Mouse (Mus musculus): ENCODE data around the gene Ndrg4. TPM values are rescaled to one million over a fixed set of nuclear protein-coding genes. Genes with fewer than 3 reads are reported as not detected.

Gene Ndrg4
- 0.18 and 0.61 TPM in 2 replicates for polyA plus RNA-seq (2012; ENCODE audit: low replicate concordance)

GRCm38 (mm10) chr8:95676631-95677030 is at the start of gene Ndrg4:
Gene Ndrg4, plus strand, starts transcription at chr8:95676980.

GRCm38 (mm10) chr8:95633262-95634062 is 43.3 kb upstream of the Ndrg4 start, which contains the start of gene Gins3:
Gene Gins3, plus strand, starts transcription at chr8:95633453.

GRCm38 (mm10) chr8:95715676-95716531 is 39.1 kb downstream of the Ndrg4 start, which contains the start of gene Setd6:
Gene Setd6, plus strand, starts transcription at chr8:95715881.

Other genes starting within 250 kb of the Ndrg4 start
- gene Cfap20, start 242.1 kb upstream of the Ndrg4 start, polyA plus RNA-seq (2012; ENCODE audit: low replicate concordance) = 13.2 and 31.0 TPM in 2 replicates
- gene Csnk2a2, start 186.9 kb upstream of the Ndrg4 start, polyA plus RNA-seq (2012; ENCODE audit: low replicate concordance) = 7.8 and 25.5 TPM in 2 replicates
- not detected in 2 replicates for gene Ccdc113, start 142.9 kb upstream of the Ndrg4 start, polyA plus RNA-seq (2012; ENCODE audit: low replicate concordance)
- gene Prss54, start 100.6 kb upstream of the Ndrg4 start, polyA plus RNA-seq (2012; ENCODE audit: low replicate concordance) = not detected in 2 replicates
- 4.1 and 10.8 TPM in 2 replicates for gene Gins3, start 43.5 kb upstream of the Ndrg4 start, polyA plus RNA-seq (2012; ENCODE audit: low replicate concordance)
- 7.2 and 12.3 TPM in 2 replicates for gene Setd6, start 38.9 kb downstream of the Ndrg4 start, polyA plus RNA-seq (2012; ENCODE audit: low replicate concordance)
- 45.8 and 52.5 TPM in 2 replicates for gene Cnot1, start 130.5 kb downstream of the Ndrg4 start, polyA plus RNA-seq (2012; ENCODE audit: low replicate concordance)
- gene Sap18b, start 148.4 kb downstream of the Ndrg4 start, polyA plus RNA-seq (2012; ENCODE audit: low replicate concordance) = 38.4 and 47.8 TPM in 2 replicates
- gene Slc38a7, start 176.6 kb downstream of the Ndrg4 start, polyA plus RNA-seq (2012; ENCODE audit: low replicate concordance) = 11.2 and 20.8 TPM in 2 replicates
- 29.9 and 31.6 TPM in 2 replicates for gene Got2, start 211.6 kb downstream of the Ndrg4 start, polyA plus RNA-seq (2012; ENCODE audit: low replicate concordance)